Mouse (Mus musculus) midbrain, embryonic 15.5 days (tissue): ENCODE measurements around the gene Flcn. TPM values are rescaled to one million over a fixed set of nuclear protein-coding genes. Genes with fewer than 3 reads are reported as not detected.

ENCODE experiments used
- ATAC-seq: fragments of 200-750 bp; cut with Nextera tagmentation; replicated peaks from 2 replicates; pipeline ENCODE4 v1.8.0; 2017; ENCODE audit warnings: moderate TSS enrichment
- H3K27ac ChIP-seq: fragments of 300-500 bp; sonication (generic); 2 replicates; pipeline ENCODE4 v1.5.1; 2015; ENCODE audit warnings: mild to moderate bottlenecking, inconsistent platforms
- H3K27me3 ChIP-seq: fragments of 300-500 bp; sonication (generic); replicated peaks from 2 replicates; pipeline ENCODE4 v1.6.1; 2015; ENCODE audit warnings: inconsistent platforms
- H3K36me3 ChIP-seq: fragments of 300-500 bp; sonication (generic); replicated peaks from 2 replicates; pipeline ENCODE4 v1.6.1; 2015; ENCODE audit warnings: inconsistent platforms
- H3K4me1 ChIP-seq: fragments of 300-500 bp; sonication (generic); 2 replicates; pipeline ENCODE4 v1.6.1; 2015; ENCODE audit warnings: inconsistent platforms
- H3K4me2 ChIP-seq: fragments of 300-500 bp; sonication (generic); 2 replicates; pipeline ENCODE4 v1.6.1; 2015; ENCODE audit warnings: inconsistent platforms, mild to moderate bottlenecking, moderate library complexity
- H3K4me3 ChIP-seq: fragments of 300-500 bp; sonication (generic); 2 replicates; pipeline ENCODE4 v1.5.1; 2015; ENCODE audit warnings: mild to moderate bottlenecking, inconsistent platforms
- H3K9ac ChIP-seq: fragments of 300-500 bp; sonication (generic); 2 replicates; pipeline ENCODE4 v1.6.1; 2015; ENCODE audit warnings: mild to moderate bottlenecking, inconsistent platforms
- H3K9me3 ChIP-seq: fragments of 300-500 bp; sonication (generic); 2 replicates; pipeline ENCODE4 v1.6.1; 2016; ENCODE audit warnings: inconsistent platforms
- WGBS: fragments of 180-500 bp; shearing (Covaris S2); methylation state at CpG from one replicate; pipeline ENCODE4 v1.1.7; 2015; ENCODE audit warnings: mixed read lengths; 5-methylcytosine and 5-hydroxymethylcytosine counted together
- polyA plus RNA-seq: library from polyadenylated mRNA; unstranded; fragments of >200 nt; fragmentation: Nextera tagmentation; extraction: Ambion mirVana; gene quantifications from 2 replicates; pipeline ENCODE4 v1.2.1, GENCODE M21; 2015

Flcn gene
- polyA plus RNA-seq, 1 experiment from 2014 or later = 48.5 TPM

DNA sequence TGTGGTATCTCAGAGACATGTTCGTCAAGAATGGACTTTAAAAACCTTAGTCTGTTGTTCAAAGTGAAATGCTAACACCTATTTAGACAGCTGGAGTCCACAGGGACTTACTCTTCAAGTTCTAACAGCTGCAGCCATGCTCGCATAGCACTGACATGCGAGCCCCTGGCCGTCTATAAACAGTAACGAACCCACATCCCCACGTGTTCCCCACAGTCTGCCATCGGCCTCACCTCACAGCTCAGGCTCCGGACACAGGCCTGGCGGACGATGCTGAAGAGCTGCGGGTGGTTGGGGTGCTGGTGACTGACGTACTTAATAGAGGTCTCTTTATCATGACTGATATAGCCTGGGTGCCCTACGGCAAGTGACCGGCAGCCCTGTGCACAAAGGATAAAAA lies 6.3 kb downstream of the Flcn start:
- 94% methylated on average over 14 of the region's 14 CpGs for WGBS
- Histone ChIP-seq H3K27ac (no peak overlapping the region), H3K36me3 (peaks cover 63% of the 10 kb centered on the region), H3K4me2 (no peak overlapping the region), H3K9ac (no peak overlapping the region), H3K9me3 (no peaks in the 10 kb centered on the region), H3K27me3 (no peaks in the 10 kb centered on the region), H3K4me1 (peaks cover 6% of the 10 kb centered on the region), H3K4me3 (no peak overlapping the region)
- no peak for ATAC-seq

DNA sequence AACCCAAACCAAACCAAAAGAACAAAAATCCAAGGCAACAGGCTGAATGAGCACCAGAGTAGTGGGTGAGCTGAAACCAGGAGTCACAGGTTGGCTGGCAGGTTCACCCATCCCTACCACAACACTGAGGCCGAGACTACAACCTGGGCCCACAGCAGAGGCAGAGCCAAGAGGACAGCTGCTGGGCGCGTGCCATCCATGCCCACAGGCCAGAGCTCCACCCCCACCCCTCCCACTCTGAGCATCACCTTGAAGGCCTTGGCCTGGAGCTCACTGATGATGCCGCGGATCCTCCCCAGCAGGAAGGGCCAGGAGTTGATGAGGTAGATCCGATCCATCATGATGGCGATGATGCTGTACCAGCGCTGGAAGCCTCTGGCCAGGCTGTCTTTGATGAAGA lies 7.9 kb downstream of the Flcn start:
- H3K27me3 ChIP-seq = no peaks in the 10 kb centered on the region
- H3K4me2 ChIP-seq = no peak overlapping the region
- no peak overlapping the region for H3K27ac ChIP-seq
- no peak overlapping the region for H3K4me3 ChIP-seq
- 97% methylated on average over 8 of the region's 8 CpGs for WGBS
- no peak for ATAC-seq
- H3K9me3 ChIP-seq = no peaks in the 10 kb centered on the region
- peaks cover 76% of the 10 kb centered on the region for H3K36me3 ChIP-seq
- no peaks in the 10 kb centered on the region for H3K4me1 ChIP-seq
- no peak overlapping the region for H3K9ac ChIP-seq

GRCm38 (mm10) chr11:59800412-59800811 lies 9.4 kb downstream of the Flcn start:
- Histone ChIP-seq H3K4me1 (no peaks in the 10 kb centered on the region), H3K9ac (no peak overlapping the region), H3K27me3 (no peaks in the 10 kb centered on the region), H3K27ac (no peak overlapping the region), H3K9me3 (no peaks in the 10 kb centered on the region), H3K36me3 (peaks cover 83% of the 10 kb centered on the region), H3K4me3 (no peak overlapping the region), H3K4me2 (no peak overlapping the region)
- 94% methylated on average over 10 of the region's 10 CpGs for WGBS
- no peak for ATAC-seq

- Histone ChIP-seq H3K9ac (no peak overlapping the region), H3K27me3 (no peaks in the 10 kb centered on the region), H3K4me1 (no peaks in the 10 kb centered on the region), H3K9me3 (no peaks in the 10 kb centered on the region), H3K4me2 (no peak overlapping the region), H3K27ac (no peak overlapping the region), H3K36me3 (peaks cover 56% of the 10 kb centered on the region), H3K4me3 (no peak overlapping the region)
- 94% methylated on average over 6 of the region's 6 CpGs for WGBS
- no peak for ATAC-seq
Measured at GRCm38 (mm10) chr11:59793390-59793789, 16.4 kb downstream of the Flcn start.

GRCm38 (mm10) chr11:59789311-59789710 lies 20.5 kb downstream of the Flcn start:
- H3K36me3 ChIP-seq = peaks cover 22% of the 10 kb centered on the region
- no peaks in the 10 kb centered on the region for H3K27me3 ChIP-seq
- H3K27ac ChIP-seq = no peak overlapping the region
- no peak overlapping the region for H3K9ac ChIP-seq
- H3K4me3 ChIP-seq = no peak overlapping the region
- H3K9me3 ChIP-seq = no peaks in the 10 kb centered on the region
- no peak overlapping the region for H3K4me2 ChIP-seq
- 95% methylated on average over 1 of the region's 1 CpGs for WGBS
- peaks cover 12% of the 10 kb centered on the region for H3K4me1 ChIP-seq
- ATAC-seq = no peak

GRCm38 (mm10) chr11:59787199-59787781 lies 22.5 kb downstream of the Flcn start, which contains the start of gene Pld6:
Gene Pld6, minus strand, starts transcription at chr11:59787645.
- Histone ChIP-seq H3K9ac (peak within 1 kb of the TSS; percentile 40), H3K27ac (peak within 1 kb of the TSS; percentile 32; the same call in 1 of the 2 replicates), H3K4me2 (peak within 1 kb of the TSS; percentile 95), H3K4me3 (peak within 1 kb of the TSS; percentile 44), H3K4me1 (peaks cover 12% of the 10 kb centered on the region), H3K27me3 (no peaks in the 10 kb centered on the region), H3K9me3 (no peaks in the 10 kb centered on the region), H3K36me3 (peaks cover 13% of the 10 kb centered on the region)
- under 1% methylated on average over 50 of the region's 51 CpGs for WGBS
- peak; percentile 84 for ATAC-seq

GRCm38 (mm10) chr11:59786444-59787198 lies 23.2 kb downstream of the Flcn start:
- peak; percentile 34; the same call in 1 of the 2 replicates for ATAC-seq
- Histone ChIP-seq H3K4me2 (peak overlapping the region; percentile 95), H3K27me3 (no peaks in the 10 kb centered on the region), H3K9ac (peak overlapping the region; percentile 40), H3K4me1 (peaks cover 12% of the 10 kb centered on the region), H3K27ac (peak overlapping the region; percentile 32; the same call in 1 of the 2 replicates), H3K4me3 (peak overlapping the region; percentile 44), H3K36me3 (peaks cover 7% of the 10 kb centered on the region; the same call in 1 of the 2 replicates), H3K9me3 (no peaks in the 10 kb centered on the region)
- 56% methylated on average over 15 of the region's 15 CpGs for WGBS

DNA sequence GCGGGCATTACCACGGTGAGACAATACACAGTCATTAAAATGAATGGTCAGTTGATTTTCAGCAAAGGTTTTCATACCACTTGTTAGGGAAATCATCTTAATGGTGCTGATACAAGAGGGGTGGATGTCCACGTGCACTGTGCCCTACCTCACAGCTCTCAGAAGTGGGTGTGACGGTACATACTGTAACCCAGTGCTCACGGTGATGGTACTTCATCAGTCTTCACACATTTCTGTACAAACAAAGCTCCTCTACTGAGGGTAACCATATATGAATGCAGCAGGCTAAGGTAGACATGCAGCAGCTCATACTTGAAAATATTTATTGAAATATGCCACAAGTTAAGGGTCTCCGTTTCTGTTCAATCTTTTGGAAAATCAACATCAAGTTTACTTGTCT lies 26.2 kb downstream of the Flcn start:
- H3K4me2 ChIP-seq = no peak overlapping the region
- 89% methylated on average over 6 of the region's 6 CpGs for WGBS
- no peaks in the 10 kb centered on the region for H3K27me3 ChIP-seq
- no peak overlapping the region for H3K9ac ChIP-seq
- H3K36me3 ChIP-seq = 0 out of 2 replicates have a peak, but pooled peaks cover 1% of the 10 kb centered on the region
- H3K27ac ChIP-seq = no peak overlapping the region
- no peak overlapping the region for H3K4me3 ChIP-seq
- no peaks in the 10 kb centered on the region for H3K9me3 ChIP-seq
- H3K4me1 ChIP-seq = peaks cover 12% of the 10 kb centered on the region
- ATAC-seq = no peak

GRCm38 (mm10) chr11:59782091-59782590 lies 27.7 kb downstream of the Flcn start:
- peaks cover 13% of the 10 kb centered on the region; the same call in 1 of the 2 replicates for H3K36me3 ChIP-seq
- no peak overlapping the region for H3K9ac ChIP-seq
- 58% methylated on average over 7 of the region's 7 CpGs for WGBS
- no peak overlapping the region for H3K4me3 ChIP-seq
- no peak for ATAC-seq
- no peaks in the 10 kb centered on the region for H3K27me3 ChIP-seq
- peaks cover 7% of the 10 kb centered on the region for H3K4me1 ChIP-seq
- no peak overlapping the region for H3K4me2 ChIP-seq
- no peaks in the 10 kb centered on the region for H3K9me3 ChIP-seq
- no peak overlapping the region for H3K27ac ChIP-seq

DNA sequence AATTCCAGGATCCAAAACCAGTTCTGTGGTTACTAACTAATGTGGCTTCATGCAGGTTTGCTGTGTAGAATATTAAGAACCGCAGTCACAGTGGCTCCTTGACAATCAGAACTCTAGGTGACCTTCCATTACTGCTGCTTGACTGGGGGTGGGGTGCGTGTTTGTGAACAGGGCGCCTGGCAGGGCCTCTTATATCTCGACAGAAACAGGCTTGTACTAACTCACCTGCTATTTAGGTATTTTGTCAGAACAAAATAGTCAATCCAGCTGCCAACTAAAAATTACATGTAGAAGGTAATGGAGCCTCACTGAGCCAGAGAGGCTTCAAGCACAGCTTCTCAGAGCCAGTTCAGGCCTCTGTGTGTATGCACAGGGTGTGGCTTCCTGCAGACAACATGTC lies 29.6 kb downstream of the Flcn start:
- no peaks in the 10 kb centered on the region for H3K27me3 ChIP-seq
- peaks cover 25% of the 10 kb centered on the region for H3K36me3 ChIP-seq
- H3K9me3 ChIP-seq = no peaks in the 10 kb centered on the region
- no peak overlapping the region for H3K4me2 ChIP-seq
- no peak for ATAC-seq
- WGBS = 94% methylated on average over 4 of the region's 4 CpGs
- H3K27ac ChIP-seq = no peak overlapping the region
- H3K4me1 ChIP-seq = no peaks in the 10 kb centered on the region
- no peak overlapping the region for H3K4me3 ChIP-seq
- H3K9ac ChIP-seq = no peak overlapping the region

DNA sequence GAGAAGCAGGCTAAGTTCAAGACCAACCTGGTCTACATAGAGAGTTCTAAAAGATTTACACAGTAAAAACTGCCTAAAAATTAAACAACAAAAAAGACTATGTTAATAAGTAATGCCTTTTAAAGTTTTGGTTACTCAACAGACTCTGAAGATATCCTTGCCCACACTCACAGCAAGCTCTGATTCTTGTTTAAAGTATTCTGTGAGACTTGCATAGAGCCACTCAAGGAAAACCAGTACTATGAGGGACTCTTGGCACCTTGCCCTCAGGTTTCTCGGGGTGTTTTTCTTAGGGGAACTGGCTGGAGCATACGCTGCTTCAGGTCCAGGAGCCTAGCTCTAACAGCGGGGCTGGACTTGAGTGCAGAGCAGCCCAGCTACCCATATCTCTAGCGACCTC lies 30.4 kb downstream of the Flcn start:
- ATAC-seq = no peak
- no peaks in the 10 kb centered on the region for H3K27me3 ChIP-seq
- H3K27ac ChIP-seq = no peak overlapping the region
- no peak overlapping the region for H3K4me2 ChIP-seq
- 91% methylated on average over 4 of the region's 4 CpGs for WGBS
- H3K9me3 ChIP-seq = no peaks in the 10 kb centered on the region
- H3K9ac ChIP-seq = no peak overlapping the region
- H3K4me3 ChIP-seq = no peak overlapping the region
- no peaks in the 10 kb centered on the region for H3K4me1 ChIP-seq
- H3K36me3 ChIP-seq = peaks cover 29% of the 10 kb centered on the region

- 83% methylated on average over 1 of the region's 1 CpGs for WGBS
- H3K27ac ChIP-seq = no peak overlapping the region
- no peak overlapping the region for H3K4me3 ChIP-seq
- no peak overlapping the region for H3K4me2 ChIP-seq
- H3K36me3 ChIP-seq = peaks cover 33% of the 10 kb centered on the region
- H3K9ac ChIP-seq = no peak overlapping the region
- H3K9me3 ChIP-seq = no peaks in the 10 kb centered on the region
- ATAC-seq = 0 out of 2 replicates have a peak, but pooled peaks have one; percentile 14
- H3K27me3 ChIP-seq = no peaks in the 10 kb centered on the region
- no peaks in the 10 kb centered on the region for H3K4me1 ChIP-seq
Measured at GRCm38 (mm10) chr11:59778874-59779223, 31.0 kb downstream of the Flcn start.
